Mouse (Mus musculus) ES-CJ7 (cell line): ENCODE results near the gene 4933430I17Rik.
A peak's percentile ranks its signal among the peaks of the same experiment; 100 is the strongest.

Source experiments
- DNase-seq: peaks from one replicate; pipeline ENCODE4 v3.0.0; 2011; ENCODE audit warnings: low read depth, low spot score

The 4933430I17Rik gene

DNA sequence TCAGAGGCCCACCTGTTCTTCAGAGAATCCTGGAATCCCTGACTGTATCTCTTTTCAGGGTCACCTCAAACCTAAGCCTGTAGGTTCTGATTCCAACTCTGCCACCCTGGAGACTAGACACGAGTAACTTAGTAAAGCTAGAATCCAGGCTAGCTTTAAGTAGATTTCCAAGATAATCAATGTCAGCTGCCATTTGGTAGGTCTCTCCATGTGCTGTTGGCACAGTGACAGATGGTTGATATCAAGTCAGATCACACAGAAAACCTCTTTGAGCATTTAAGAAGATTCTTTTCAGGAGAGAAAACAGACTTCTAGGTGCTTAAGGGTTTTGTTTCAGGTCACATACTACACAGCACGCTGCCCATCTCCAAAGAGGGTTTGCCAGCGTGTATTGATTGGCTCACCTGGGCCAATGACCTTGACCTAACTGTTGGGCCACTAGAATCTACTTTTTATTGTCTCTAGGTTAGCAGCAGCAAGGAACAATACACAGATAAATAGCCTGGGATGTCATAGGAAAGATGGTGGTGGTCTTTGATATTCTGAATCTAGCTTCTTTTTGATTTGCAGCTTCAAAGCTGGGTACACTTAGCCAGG, 21.7 kb upstream of the 4933430I17Rik start, which contains the start of gene Hdhd3:
Hdhd3 (minus strand) TSS at position 94 of the 597 bp plus-strand sequence.
- DNase-seq, result no peak

DNA sequence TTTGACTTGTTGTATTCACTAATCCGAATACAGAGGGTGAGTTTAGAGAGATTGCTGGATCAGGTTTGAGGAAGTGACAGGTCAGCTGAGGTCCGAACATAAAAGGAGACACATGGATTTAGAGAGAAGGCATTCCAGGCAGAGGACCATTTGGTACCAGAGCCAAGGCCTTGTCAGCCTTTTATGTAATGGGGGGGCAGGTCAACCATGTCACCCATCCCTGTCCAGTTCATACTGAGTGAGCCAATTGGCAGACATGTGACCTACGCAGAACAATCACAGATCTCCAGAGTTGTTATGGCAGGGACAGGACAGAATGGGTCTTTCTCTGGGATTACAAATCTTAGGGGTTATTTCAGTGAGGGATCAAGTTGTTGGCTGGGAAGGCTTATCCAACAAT, 19.2 kb upstream of the 4933430I17Rik start:
- DNase-seq, result no peak

DNA sequence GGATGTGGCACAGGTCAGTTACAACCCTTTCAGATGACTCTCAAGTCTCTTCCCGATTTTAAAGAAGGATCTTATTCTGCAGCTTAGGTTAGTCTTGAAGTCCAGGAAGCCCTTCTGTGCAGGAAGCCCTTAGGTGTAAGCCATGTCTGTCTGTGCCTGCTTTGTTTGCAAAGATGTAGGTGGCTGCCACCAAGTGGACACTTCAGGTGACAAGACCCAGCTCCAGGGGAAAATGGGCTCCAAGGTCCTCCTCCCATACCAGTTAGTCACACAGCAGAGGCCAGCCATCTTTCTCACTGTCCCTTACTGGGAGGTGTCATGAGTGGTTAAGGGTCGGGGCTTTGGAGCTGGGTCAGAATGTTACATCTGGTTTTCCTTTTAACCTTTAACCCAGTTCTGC, 18.4 kb upstream of the 4933430I17Rik start:
- DNase-seq, result peak; percentile 47

DNA sequence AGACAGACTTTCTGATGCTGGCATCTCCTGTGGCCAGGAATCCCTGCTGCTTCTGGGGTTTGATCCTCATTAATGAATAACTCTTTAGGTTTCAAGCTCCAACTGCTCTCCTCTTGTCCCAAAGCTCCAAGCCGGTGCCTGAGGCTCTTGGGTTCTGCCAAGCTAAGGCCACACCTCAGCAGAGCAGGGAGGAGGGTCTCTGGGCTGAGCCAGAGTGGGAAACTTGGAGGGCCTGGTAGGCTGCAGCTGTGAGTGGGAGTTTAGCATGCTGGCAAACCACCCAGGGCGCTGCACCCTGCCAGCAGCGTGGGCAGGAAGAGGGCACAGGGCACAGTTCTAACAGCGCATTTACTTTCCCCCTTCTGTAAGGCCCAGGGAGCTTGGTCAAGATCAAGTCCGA, 16.3 kb upstream of the 4933430I17Rik start:
- DNase-seq, result no peak

DNA sequence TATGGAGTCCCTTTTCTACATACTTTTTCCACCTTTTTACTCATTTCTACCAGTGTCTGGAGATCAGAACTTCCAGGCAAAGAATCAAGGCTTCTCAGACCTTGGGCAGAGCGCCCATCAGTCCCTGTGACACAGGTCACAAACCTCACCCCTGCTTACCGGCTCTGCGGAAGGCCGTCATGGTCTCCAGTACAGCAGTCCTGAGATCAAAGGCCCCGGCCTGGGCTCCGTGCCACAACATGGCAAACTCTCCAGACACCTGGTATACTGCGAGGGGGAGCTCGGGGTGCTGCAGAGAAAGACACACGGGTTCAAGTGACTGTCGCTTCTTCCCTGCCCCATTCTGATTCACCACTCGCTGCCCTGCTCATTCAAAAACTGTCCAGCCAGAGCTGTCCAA, 15.2 kb upstream of the 4933430I17Rik start:
- DNase-seq, result no peak

DNA sequence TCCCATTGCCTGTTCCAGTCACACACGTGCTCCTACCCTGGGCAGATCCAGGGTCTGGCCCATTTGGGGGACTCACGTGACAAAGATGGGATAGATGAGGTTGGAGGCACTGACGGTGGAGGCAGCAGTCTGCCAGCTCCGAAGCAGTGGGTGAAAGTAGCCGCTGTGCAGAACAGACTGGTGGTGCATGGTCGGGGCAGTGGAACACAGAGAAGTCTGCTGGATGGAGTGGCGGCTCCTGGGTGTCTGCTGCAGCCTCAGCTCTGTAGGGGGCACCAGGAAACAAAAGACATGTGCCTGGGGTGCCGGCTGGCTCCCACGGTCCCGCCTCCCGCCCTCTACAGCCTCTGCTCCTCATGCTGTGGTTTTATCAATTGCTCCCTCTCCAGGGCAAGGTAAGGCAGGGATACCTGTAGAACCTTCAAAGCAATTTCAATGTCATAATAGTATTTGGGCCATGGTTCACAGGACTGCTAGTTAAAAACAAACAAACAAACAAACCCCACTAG, 11.1 kb upstream of the 4933430I17Rik start:
- DNase-seq, result peak; percentile 55

DNA sequence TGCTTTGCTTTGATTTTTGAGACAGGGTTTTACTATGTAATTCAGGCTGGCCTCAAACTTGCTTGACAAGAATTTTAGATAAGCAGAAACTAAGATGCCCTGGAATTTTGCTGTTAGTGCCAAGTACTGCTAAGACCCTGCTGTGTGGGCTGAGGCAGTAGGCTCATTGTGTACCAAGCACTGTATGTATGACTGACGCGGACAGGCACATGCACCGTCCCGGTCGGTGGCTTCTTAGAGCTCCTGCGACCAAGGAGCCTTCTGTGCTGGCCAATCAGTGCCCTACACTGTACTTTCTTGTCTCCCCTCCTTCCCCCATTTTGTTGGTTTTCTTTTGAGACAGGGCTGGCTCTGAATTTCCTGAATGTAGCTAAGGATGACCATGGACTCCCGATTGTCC, 10.2 kb upstream of the 4933430I17Rik start:
- DNase-seq, result no peak

DNA sequence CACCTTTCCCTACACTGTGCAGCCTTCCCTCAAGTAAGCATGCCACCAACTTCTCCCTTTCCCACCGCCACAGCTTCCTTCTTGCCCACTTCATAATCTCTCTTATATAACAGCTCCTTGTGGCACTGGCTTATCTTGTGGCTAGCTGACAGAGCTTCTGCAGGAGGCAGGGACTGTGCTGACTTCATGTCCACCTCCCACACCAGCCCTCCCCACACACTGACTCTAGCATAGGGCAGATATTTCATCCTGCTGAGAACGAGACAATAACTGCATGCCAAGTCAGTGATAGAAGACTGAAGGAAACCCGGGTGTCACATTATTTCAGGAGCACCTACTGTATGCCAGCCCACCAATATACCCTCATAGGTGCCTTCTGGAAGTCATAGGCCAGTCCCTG, 9.7 kb upstream of the 4933430I17Rik start:
- DNase-seq, result no peak

DNA sequence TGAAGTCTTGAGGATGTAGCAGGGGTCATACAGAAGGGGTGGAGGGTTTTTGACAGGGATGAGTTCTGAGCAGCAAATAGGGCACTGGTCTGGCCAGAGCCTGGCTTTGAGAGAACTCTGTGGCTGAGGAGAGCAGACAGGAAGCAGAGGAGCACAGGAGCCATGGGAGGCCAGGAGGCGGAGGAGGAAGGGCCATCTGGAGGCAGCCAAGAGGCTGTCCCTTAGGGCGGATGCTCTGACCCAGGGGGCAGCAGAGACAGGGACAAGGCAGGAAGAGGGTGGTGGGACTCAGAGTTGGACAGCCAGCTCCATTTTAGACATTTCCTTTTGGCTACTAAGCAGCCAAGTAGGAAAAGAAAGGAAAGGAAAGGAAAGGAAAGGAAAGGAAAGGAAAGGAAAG, 9.1 kb upstream of the 4933430I17Rik start:
- DNase-seq, result no peak

DNA sequence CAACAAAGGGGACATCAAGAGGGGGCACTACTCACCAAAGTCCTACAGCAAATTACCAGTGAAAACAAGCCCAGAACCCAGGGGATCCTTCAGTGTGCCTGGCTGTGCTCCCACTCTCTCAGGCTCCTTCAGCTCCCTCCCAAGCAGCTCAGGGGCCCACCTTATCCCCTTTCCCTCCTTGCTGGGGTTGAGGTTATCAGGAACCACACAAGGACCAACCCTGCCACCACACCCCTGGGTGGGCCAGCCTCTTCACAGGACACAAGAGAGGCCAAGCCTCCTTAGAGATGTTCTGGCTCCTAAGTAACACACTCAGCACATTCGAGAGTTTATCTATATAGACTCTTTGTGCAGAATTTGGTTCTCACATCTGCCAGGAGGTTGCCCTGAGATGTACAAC, 8.6 kb upstream of the 4933430I17Rik start:
- DNase-seq, result no peak

DNA sequence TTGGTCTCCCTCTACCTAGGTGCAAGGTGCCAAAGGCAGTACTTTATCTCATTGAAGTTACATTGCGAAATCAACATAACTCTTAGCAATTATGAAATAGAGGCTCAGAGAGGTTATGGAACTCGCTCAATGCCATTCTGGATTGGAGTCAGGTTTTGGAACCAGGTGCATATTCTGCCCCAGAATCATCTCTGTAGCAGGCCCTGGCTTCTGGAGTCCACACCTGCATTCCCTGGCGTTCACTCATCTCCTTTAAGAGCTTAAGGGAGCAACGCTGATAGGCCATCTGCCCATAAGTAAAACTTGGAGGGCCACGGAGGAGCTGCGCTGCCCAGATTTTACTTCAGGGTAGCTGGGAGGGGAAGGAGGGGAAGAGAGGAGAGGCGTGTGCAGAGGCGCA, 8.1 kb upstream of the 4933430I17Rik start:
- no peak for DNase-seq

DNA sequence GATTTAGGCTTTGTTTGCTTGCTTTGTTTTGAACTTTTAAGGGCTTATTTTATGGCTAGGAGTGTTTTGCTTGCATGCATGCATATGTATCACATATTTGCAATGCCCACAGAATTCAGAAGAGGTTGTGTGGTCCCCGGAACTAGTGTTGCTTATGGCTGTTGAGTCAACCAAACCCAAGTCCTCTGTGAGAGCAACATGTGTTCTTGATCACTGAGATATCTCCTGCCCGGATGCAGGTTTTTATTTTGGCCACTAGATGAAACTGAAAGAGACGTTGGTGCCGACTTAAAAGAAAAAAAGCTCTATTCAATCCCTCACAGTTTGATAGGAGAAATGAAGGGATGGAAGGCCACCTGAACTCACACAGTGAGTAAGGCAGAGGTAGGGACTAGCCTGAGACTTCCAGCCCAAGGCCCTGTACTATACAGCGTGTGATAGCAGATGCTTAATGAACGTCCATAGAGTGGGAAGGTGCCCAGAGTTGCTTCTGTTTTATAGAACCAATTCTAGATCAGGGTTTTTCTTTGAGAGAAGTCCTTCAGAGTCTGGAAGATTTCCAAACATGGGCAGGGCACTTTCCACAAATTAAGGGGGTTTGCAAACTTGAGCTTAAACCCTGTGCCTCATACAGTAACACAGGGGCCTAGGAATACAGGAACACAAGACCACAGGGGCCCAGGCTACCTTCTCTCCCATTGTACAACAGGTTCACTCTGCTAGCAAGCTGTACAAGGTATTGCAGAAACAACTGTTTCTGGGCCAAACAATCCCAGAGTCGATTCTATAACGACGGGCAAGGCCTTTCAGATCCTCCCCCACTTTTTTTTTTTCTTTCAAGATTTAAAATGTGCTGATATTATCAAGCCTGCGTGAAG, 7.4 kb upstream of the 4933430I17Rik start:
- no peak for DNase-seq

DNA sequence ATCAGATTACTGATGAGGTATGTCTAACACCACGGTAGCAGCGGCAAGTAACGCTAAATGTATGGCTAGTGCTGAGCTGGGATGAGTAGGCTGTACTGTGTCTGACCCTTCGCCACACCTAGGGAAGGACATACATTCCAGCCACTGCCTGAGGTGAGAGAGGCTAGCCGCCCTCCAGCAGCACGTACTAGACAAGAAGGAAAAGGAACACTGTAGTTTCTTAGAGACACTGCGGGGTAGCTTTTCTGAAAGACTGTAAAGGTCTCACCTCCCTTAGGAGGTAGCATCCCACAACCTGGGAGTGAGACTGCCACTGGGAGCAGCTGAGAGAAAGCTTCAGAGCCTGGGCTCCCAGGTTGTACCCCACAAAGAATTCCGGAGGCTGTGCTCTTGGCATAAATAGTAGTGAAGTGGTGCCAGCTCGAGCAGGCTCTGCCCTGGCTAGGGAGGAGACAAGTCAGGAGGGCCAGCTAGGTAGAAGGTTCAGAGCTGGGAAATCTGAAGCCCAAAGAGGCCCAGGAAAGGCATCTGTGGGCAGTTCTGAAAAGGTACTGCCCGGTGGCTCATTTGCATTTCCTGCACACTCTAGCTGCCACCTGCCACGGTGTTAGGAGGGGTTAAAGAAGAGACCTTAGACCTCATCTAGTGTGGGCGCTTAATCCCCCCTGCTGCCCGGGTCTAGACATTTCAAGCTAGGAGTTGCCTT, 6.6 kb upstream of the 4933430I17Rik start:
- DNase-seq, result no peak

DNA sequence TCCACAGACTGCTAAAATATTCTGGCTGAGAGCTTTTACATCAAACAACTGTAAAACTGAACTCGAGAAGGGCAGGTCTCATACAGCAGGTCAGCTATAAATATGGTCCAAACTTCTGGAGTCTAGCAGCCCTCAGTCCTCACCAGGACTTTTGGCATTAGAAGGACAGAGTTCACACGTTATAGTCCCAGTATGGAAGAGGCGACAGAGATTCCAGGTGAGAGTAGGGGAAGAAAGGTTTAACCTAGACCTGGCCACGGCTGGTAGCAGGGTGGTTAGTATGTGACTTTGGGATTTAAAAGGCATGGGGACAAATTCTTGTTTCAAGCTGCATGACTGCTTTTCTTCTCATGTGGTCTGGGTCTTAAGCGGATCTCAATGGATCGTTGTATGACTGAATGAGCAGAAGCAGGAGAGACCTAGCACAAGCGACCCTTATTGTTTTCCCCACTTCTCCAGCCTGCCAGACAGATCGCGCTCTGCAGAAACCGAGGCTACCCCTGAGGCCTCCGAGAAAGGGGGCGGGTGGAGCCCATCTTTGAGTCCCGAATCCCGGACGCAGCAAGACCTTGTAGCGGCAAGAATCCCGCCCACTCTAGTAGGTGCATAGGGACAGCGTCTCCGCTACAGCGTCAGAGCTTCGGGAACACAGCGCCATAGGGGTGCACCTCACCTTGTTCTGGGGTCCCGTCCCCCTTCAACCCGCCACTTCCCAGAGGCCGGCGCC, 5.9 kb upstream of the 4933430I17Rik start:
- peak; percentile 74 for DNase-seq

DNA sequence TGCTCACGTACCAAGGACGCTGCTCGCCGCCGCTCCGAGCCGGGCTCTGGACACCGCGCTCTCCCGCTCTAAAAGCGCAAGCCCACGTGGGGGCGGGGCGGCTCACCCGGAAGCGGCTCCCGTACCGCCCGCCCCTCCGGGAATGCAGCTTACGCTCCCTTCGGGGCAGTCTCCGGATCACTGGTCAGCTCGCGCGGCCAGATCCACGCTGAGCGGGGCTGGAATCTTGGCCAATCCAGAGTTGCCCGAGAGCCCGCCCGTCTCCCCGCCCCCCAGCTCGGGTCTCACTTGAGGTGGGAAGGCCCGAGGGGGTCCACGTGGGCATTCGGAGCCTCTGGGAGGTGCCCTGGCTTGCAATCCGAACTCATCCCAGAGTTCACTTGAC, 5.3 kb upstream of the 4933430I17Rik start, which contains the start of gene Alad:
Alad (minus strand) TSS at position 70 of the 385 bp plus-strand sequence.
- peak; percentile 88 for DNase-seq

DNA sequence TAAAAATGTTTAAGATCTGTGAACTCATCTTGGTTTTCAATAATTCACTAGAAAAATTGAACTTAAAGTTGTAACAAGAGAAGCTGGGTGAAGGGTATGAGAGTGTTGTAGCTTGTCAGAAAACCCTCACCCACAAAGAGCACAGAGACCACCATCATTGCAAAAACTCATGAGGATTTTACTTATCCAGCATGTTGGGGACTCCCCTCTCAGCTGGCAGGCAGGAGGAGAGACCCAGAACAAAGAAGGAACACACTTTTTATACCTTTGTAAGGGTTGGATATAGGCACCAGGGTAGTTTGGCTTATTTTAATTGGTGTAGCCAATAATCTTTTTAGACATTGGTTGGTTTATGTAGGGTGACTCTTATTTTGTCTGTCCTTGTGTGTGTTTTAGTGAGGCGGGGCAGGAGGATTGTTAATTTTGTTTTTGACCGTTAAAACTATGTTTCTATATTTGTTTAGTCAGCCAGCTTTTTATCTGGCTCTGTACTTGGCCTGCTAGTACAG, 4.2 kb upstream of the 4933430I17Rik start:
- no peak for DNase-seq

DNA sequence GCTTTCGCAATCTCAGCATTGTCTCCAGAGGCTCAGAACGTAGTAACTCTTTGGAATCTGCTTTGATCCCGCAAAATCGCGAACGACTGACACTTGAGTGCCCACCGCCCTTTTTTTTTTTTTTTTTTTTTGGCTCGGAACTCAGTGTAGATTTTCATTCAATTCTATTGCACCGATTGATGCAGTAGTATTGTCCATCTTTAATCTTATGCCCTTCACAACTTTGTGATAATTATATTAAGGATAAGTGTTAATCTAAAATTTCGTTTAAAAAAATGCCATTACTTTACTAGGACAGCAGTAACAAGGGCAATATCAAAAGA, 281 bp downstream of the 4933430I17Rik start:
- DNase-seq, result no peak

DNA sequence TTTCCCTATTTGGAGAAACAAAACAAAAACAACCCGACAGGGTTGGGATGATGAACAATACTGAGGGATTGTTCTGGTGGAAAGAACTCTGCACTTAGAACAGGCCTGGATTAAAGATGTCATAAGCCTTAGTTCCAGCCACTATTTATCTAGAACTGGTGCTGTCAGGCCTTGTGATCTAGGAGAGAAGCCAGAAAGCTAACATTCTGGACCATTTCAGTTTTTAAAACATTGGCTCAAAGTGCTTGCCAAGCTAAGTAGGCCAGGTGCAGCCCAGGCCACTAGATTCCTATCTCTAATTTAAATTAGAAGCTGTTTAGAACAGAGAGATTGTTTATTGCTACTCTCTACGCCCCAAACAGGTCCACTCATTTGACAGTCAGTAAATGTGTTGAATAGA, 1.1 kb downstream of the 4933430I17Rik start:
- no peak for DNase-seq

DNA sequence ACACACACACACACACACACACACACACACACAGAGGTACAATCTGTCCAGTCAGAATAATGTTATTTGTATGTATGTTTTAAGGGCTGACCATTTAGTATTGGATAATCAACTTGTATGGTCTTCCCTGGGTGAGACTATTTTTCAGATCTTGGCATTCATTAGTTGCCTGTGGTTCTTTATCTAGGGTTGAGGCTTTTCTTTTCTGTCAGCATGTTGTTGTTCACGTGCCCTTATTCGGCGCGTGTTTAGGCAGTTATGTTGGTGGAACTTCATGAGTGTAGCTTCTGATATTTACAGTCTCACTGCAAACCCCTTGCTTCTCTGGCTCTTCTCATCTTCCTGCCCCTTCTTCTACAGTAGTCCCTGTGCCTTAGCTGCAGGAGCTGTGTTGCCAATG, 2.5 kb downstream of the 4933430I17Rik start:
- no peak for DNase-seq

DNA sequence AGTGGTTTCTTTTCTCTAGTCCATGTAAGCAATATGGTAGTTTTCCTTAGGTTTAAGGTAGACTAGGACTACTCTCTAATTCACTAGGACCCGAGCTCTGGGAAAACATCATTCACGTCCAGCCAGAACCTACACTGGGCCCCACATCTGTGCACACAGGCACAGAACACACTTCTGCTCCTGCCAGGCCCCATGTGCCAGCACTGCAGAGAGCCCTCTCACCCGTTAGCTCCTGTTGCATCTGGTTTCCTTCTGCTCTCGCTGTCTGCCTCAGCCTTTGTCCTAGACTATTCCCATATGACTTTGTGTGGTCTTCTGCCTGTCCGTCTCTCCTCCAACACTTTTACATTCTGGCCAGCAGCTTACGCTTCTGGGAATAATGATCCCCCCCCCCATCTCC, 8.6 kb downstream of the 4933430I17Rik start:
- no peak for DNase-seq

DNA sequence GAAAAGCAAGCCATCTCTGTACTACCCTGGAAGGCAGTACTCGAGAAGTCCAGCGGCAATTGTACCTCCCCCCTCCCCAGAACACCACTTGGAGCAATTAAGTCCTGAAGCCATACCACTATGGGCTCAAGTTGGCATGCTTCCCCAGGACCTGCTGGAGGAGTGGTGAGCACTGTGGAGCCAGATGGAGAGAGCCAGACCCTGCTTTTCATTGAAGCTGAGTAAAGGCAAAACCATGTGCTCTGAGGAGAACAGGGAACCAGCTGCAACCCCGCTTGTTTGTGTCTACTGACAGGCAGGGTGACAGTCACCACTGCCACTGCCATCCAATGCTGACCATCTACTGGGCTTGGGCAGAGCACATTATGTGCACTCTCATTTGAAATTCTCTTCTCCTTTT, 16.6 kb downstream of the 4933430I17Rik start:
- no peak for DNase-seq

DNA sequence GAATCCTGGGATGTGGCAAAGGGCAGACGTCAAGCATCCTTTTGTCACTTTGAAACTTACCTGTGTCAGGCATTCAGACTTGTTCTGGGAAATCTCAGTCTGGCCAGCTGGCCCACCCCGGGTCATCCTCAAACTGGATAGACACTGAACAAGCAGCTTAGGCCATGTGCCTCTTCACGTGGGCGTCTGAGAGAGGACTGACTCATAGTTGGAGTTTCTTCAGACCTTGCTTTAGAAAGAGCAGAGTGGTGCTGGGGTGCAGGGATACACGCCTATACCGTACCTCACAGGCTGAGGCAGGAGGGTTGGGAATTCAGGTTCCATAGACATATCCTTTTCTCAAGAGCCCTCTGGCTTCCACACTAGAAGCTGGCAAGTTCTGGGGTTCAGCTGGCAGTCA, 18.6 kb downstream of the 4933430I17Rik start:
- no peak for DNase-seq
